Mouse (Mus musculus): ENCODE results near the gene Gng8. TPM values are rescaled to one million over a fixed set of nuclear protein-coding genes. Genes with fewer than 3 reads are reported as not detected.

The Gng8 gene
- total RNA-seq, 2 experiments from 2014 or later: 1.5 to 1.9 TPM

- no peak for DNase-seq (ENCODE audit: low spot score in 2 of 2)
Measured at GRCm38 (mm10) chr7:16876006-16876405, 15.6 kb upstream of the Gng8 start.

DNA sequence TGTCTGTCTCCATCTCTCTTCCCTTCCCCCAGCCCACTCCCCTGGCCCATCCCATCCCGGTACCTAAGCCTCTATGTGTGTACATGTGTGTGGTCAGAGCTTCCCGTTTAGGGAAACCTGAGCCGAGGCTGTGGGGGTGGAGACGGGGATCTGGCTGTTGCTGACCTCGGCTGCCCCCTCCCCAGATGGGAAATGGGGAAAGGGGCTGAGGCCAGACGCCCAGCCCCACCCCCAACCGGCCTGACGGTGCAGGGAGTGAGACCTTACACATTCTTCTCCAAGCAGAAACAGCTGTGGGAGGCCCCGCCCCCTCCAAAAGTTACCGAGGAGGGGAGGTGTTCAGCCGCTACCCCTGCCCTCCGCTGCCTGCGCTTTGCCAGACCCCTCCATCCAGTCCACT lies 15.0 kb upstream of the Gng8 start:
- no peak for DNase-seq (ENCODE audit: low spot score in 2 of 2)

- DNase-seq (ENCODE audit: low spot score in 2 of 2): no peak
Measured at GRCm38 (mm10) chr7:16877717-16878116, 13.9 kb upstream of the Gng8 start.

- no peak for DNase-seq (ENCODE audit: low spot score in 2 of 2)
Measured at GRCm38 (mm10) chr7:16879796-16880547, 11.6 kb upstream of the Gng8 start.

DNA sequence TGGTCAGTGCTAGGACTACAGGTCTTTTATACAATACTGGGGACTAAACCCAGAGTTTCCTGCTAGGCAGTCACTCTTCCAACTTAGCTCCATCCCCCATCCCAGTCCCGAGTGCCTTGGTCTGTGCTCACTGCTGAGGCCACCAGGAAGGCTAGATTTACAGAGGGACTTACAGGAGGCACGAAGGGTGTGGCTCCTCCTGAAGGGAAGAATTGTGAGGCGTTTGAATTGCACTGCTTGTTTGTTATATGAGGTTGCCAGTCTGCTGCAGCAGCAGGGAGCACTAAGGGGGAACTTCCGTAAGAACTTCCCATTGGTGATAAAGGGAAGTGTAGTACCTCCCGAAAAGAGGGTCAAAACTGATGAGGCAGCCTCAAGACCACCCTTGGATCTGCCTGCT lies 11.0 kb upstream of the Gng8 start:
- no peak for DNase-seq (ENCODE audit: low spot score in 2 of 2)

DNA sequence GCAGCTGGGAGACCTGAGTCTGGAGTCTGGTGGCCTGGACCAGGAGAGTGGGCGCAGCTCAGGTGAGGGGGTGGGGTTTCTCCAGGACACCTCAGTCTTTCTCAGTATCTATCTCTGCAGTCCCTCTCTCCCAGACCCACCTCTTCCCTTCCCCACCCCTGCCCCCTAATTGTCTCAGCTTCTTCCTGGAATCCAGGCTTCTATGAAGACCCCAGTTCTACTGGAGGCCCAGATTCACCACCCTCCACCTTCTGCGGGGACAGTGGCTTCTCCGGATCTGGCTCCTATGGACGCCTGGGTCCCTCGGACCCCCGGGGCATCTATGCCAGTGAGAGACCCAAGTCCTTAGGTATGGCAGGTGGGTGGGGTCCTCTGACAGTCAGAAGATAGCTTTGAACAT lies 8.4 kb upstream of the Gng8 start:
- DNase-seq (ENCODE audit: low spot score in 2 of 2): no peak

- no peak for DNase-seq (ENCODE audit: low spot score in 2 of 2)
Measured at GRCm38 (mm10) chr7:16884334-16884733, 7.3 kb upstream of the Gng8 start.

- no peak for DNase-seq (ENCODE audit: low spot score in 2 of 2)
Measured at GRCm38 (mm10) chr7:16885271-16885776, 6.3 kb upstream of the Gng8 start.

GRCm38 (mm10) chr7:16885905-16886304 lies 5.7 kb upstream of the Gng8 start:
- no peak for DNase-seq (ENCODE audit: low spot score in 2 of 2)

- DNase-seq (ENCODE audit: low spot score in 2 of 2): no peak
Measured at GRCm38 (mm10) chr7:16890536-16890935, 1.1 kb upstream of the Gng8 start.

GRCm38 (mm10) chr7:16890944-16891343 lies 642 bp upstream of the Gng8 start:
- no peak for DNase-seq (ENCODE audit: low spot score in 2 of 2)

DNA sequence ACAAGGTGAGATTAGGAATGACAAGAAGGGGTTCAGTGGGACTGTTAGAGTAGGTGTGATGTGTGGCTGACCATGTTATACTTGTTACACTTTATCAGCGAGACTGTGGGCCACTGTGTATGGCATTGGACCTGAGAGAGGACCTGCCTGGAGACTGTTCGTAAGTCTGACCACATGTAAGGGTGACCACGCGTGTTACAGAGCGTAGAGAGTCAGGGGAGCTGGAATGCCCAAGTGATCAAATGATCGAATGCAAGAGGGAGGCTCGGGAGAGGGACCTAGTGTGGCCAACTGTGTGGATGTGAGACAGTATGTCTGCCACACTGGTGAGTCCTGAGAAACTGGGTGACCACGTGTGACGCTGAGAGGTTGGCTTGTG lies 755 bp downstream of the Gng8 start:
- DNase-seq (ENCODE audit: low spot score in 2 of 2): no peak

GRCm38 (mm10) chr7:16893612-16894011 lies 2.0 kb downstream of the Gng8 start:
- no peak for DNase-seq (ENCODE audit: low spot score in 2 of 2)

DNA sequence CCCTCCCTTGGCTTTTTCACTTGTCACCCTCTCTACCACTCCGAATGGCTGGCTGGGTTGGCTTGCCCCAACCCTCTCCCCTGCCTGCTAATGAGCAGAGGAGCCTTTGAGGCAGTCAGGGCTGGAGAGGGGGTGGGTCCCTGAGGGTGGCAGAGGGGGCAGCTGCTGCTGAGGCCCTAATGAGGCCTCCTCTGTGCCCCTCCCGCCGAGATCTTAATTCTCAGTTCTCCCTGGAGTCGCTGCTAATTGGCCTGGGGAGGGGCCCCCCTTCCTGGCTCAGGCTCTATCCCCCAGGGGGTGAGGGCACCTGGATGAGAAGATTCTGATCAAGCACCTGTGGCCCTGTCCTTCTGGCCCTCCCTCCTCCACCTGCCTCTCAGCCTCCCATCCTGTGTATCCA lies 2.7 kb downstream of the Gng8 start:
- DNase-seq (ENCODE audit: low spot score in 2 of 2): no peak

GRCm38 (mm10) chr7:16895000-16895399 lies 3.4 kb downstream of the Gng8 start:
- DNase-seq (ENCODE audit: low spot score in 2 of 2): peak in 1 of 2 experiments; percentile 64

GRCm38 (mm10) chr7:16895511-16895910 lies 3.9 kb downstream of the Gng8 start:
- no peak for DNase-seq (ENCODE audit: low spot score in 2 of 2)

DNA sequence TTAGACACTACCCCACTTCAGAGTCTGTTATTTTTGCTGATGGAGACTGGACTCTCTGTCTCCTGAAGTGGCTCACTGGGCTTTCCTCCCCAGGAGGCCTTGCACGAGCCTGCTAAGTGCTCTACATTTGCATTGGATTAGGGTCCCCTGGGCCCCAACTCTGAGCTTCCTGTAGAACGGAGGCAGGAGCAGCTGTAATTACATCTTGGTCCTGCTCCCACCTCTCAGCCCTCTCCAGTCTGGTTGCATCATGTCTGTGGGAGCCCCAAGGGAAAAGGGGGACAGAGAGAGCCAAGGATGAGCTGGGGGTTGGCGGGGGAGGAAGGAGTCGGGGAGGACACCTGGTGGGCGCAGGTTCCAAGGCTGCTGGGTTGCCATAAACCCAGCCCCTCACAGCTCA lies 8.9 kb downstream of the Gng8 start:
- DNase-seq (ENCODE audit: low spot score in 2 of 2): no peak

DNA sequence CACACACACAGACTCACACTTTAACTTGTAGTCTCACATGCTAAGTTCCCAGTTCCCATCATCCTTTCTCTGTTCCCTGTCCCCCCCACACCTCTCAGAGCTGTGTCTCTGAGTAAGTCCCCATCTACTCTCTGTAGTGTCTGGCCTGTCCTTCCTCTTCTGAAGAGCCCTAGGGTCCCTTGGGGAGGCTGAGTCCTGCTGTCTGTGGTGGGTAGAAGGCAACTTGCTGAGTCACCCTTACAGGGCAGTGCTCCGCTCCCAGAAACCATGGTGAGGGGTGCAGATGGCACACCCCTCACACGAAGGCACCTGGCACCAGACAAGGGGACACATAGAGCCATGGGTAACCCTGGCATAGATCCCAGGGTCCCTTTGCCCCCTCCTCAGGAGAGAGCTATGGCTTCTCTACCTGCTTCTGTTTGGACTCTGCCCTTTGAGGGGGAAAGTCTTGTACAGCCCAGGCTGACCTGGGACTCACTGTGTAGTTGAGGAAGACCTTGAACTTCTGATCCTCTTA lies 11.9 kb downstream of the Gng8 start:
- no peak for DNase-seq (ENCODE audit: low spot score in 2 of 2)

DNA sequence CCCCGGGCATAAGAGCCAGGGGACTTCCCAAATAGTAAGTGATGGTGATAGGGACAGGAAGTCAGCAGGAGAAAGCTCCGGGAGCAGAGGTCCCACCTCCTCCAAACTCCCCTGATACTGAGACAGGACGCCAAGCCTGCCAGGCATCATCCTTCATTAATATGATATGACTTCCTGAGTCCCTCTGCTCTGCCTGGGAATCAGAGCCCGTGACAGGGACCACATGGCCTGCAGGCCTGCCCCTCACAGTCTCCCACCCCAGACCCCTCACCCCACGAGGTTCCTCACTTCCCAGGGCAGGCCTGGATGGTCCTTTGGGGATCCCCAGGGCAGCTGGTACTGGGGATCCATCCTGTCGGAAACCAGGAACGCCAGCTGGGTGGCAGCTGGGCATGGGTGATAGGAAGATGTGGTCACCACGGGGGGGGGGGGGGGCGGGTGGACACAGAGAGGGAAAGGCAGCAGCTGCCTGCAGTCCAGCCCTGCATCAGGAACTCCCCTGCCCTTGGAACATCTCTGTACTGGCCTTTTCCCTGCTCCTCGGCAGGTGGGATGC lies 12.6 kb downstream of the Gng8 start:
- DNase-seq (ENCODE audit: low spot score in 2 of 2): no peak

DNA sequence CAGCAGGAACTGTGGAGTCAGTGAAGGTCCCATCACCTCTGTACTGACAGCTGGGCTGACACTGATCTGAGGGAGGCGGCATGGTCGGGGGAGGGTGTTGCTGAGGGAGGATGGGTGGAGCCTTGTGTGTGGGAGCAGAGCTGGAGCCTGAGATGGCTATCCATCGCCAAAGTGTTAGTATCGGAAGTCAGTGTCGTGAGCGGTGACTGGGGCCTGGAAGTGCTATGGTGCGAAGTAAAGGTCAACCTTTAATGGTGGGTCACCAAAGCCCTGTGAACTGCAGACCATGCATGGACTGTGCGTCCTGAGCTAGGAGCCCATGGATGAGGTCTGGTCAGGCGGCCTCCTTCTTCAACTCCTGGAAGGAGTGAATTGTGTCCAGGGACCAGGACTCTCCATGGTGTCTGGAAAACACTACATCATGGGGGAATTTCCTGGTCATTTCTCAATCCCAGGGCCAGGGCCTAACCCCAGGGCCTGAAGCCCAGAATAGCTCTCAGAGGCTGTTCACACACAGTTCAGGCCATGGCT lies 14.0 kb downstream of the Gng8 start:
- DNase-seq (ENCODE audit: low spot score in 2 of 2): no peak

GRCm38 (mm10) chr7:16906281-16906680 lies 14.7 kb downstream of the Gng8 start, which contains the start of gene Ptgir:
Gene Ptgir, plus strand, starts transcription at chr7:16906490.
- no peak for DNase-seq (ENCODE audit: low spot score in 2 of 2)

DNA sequence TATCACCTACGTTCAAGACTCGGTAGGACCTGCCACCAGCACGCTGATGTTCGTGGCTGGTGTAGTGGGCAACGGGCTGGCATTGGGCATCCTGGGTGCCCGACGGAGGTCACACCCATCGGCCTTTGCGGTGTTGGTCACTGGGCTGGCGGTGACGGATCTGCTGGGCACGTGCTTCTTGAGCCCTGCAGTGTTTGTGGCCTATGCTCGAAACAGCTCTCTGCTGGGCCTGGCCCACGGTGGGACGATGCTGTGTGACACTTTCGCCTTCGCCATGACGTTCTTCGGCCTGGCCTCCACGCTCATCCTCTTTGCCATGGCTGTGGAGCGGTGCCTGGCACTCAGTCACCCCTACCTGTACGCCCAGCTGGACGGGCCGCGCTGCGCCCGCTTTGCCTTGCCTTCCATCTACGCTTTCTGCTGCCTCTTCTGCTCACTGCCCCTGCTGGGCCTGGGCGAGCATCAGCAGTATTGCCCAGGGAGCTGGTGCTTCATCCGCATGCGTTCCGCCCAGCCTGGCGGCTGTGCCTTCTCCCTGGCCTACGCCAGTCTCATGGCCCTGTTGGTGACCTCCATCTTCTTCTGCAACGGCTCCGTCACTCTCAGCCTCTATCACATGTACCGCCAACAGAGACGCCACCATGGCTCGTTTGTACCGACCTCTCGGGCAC lies 15.4 kb downstream of the Gng8 start:
- DNase-seq (ENCODE audit: low spot score in 2 of 2): no peak
